Mouse (Mus musculus) adrenal gland, postnatal 0 days (tissue): ENCODE results near the gene Mill1. TPM values are rescaled to one million over a fixed set of nuclear protein-coding genes. Genes with fewer than 3 reads are reported as not detected.

ENCODE experiments used
- polyA plus RNA-seq: library from polyadenylated mRNA; unstranded; fragments of >200 nt; fragmentation: Nextera tagmentation; extraction: Ambion mirVana; gene quantifications from 2 replicates; pipeline ENCODE4 v1.2.1, GENCODE M21; 2015

Mill1 gene
- polyA plus RNA-seq, result not detected in 2 replicates

GRCm38 (mm10) chr7:18245047-18245446, at the start of gene Mill1:
Gene Mill1, plus strand, starts transcription at chr7:18245347.

Other genes starting within 250 kb of the Mill1 start
- gene Ceacam13, start 235.5 kb upstream of the Mill1 start, polyA plus RNA-seq, result not detected in 2 replicates
- not detected in 2 replicates for gene Ceacam12, start 179.4 kb upstream of the Mill1 start, polyA plus RNA-seq
- gene Igfl3, start 68.9 kb upstream of the Mill1 start, polyA plus RNA-seq, result not detected in 2 replicates
- not detected in 2 replicates for gene Psg18, start 109.7 kb downstream of the Mill1 start, polyA plus RNA-seq
- gene Psg28, start 186.7 kb downstream of the Mill1 start, polyA plus RNA-seq, result not detected in 2 replicates
- gene Psg26, start 238.8 kb downstream of the Mill1 start, polyA plus RNA-seq, result not detected in 2 replicates